Mouse (Mus musculus): Measurements from ENCODE around the gene Tacstd2. TPM values are rescaled to one million over a fixed set of nuclear protein-coding genes. Genes with fewer than 3 reads are reported as not detected.

The Tacstd2 gene
- polyA plus RNA-seq, 1 experiment from 2014 or later, result 13.2 TPM

DNA sequence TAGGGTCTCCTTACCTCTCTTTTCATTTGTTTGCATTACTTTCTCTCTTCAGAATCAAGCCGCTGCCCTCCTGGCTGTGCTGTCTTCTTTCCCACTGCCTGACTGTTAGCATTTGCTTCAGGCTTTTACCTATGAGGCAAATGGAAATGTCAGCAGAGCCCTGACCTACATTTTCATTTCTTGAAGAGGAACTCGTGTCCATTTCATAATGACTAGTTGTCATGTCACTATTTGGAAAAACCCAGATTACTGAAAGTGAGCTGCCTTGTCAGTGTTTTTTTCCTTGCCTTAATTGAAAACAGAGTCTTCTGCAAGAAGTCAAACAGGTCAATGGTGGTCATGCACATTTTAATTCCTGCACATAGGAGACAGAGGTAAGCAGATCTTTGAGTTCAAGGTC, 43.8 kb downstream of the Tacstd2 start, which contains the start of gene Il23r:
TSS of gene Il23r (minus strand) at position 101 of the 400 bp plus-strand sequence.
- 81% methylated on average over 2 of the region's 2 CpGs for WGBS

More for the DNA sequence above, 43.8 kb downstream of the Tacstd2 start, which contains the start of gene Il23r:
- DNase-seq (ENCODE audit: low spot score), result no peak
- Histone ChIP-seq H3K36me3 (no peaks in the 10 kb centered on the region), H3K4me3 (no peak within 1 kb of the TSS), H3K9me3 (replicated peaks) (no peaks in the 10 kb centered on the region), H3K27ac (no peak within 1 kb of the TSS), H3K27me3 (ENCODE audit: low read depth, poor library complexity, severe bottlenecking) (no peaks in the 10 kb centered on the region), H3K4me1 (no peaks in the 10 kb centered on the region)

Other genes starting within 250 kb of the Tacstd2 start
- gene Il12rb2, start 159.6 kb downstream of the Tacstd2 start, polyA plus RNA-seq (2016; fragmentation: Nextera tagmentation; extraction: Ambion mirVana), result 0.06 TPM in 1 of 2 replicates, not detected in the other
- gene Il23r, start 43.9 kb downstream of the Tacstd2 start, polyA plus RNA-seq (2016; fragmentation: Nextera tagmentation; extraction: Ambion mirVana), result not detected in 2 replicates

Data from limb, embryonic 10.5 days (tissue).